Mouse (Mus musculus) limb, embryonic 15.5 days (tissue): Measurements from ENCODE around the gene Slc45a3. TPM values are rescaled to one million over a fixed set of nuclear protein-coding genes. Genes with fewer than 3 reads are reported as not detected.

ENCODE experiments used
- ATAC-seq: fragments of 200-750 bp; cut with Nextera tagmentation; 2 replicates; pipeline ENCODE4 v1.8.0; 2017; ENCODE audit warnings: low read depth, moderate TSS enrichment; ENCODE audit not compliant: insufficient number of reproducible peaks, low FRiP score, low TSS enrichment
- H3K27ac ChIP-seq: fragments of 300-500 bp; sonication (generic); 2 replicates; pipeline ENCODE4 v1.5.1; 2015; ENCODE audit warnings: moderate library complexity, mild to moderate bottlenecking, inconsistent platforms
- H3K27me3 ChIP-seq: fragments of 300-500 bp; sonication (generic); 2 replicates; pipeline ENCODE4 v1.6.1; 2015; ENCODE audit warnings: inconsistent platforms
- H3K36me3 ChIP-seq: fragments of 300-500 bp; sonication (generic); 2 replicates; pipeline ENCODE4 v1.6.1; 2015; ENCODE audit warnings: inconsistent platforms
- H3K4me1 ChIP-seq: fragments of 300-500 bp; sonication (generic); 2 replicates; pipeline ENCODE4 v1.6.1; 2015; ENCODE audit warnings: inconsistent platforms
- H3K4me2 ChIP-seq: fragments of 300-500 bp; sonication (generic); 2 replicates; pipeline ENCODE4 v1.6.1; 2015; ENCODE audit warnings: mild to moderate bottlenecking, inconsistent platforms
- H3K4me3 ChIP-seq: fragments of 300-500 bp; sonication (generic); 2 replicates; pipeline ENCODE4 v1.5.1; 2015; ENCODE audit warnings: mild to moderate bottlenecking, inconsistent platforms
- H3K9ac ChIP-seq: fragments of 300-500 bp; sonication (generic); 2 replicates; pipeline ENCODE4 v1.6.1; 2015; ENCODE audit warnings: inconsistent platforms
- H3K9me3 ChIP-seq: fragments of 300-500 bp; sonication (generic); 2 replicates; pipeline ENCODE4 v1.6.1; 2016; ENCODE audit warnings: inconsistent platforms
- WGBS: fragments of 180-500 bp; shearing (Covaris S2); methylation state at CpG from one replicate; pipeline ENCODE4 v1.1.7; 2015; 5-methylcytosine and 5-hydroxymethylcytosine counted together
- polyA plus RNA-seq: library from polyadenylated mRNA; unstranded; fragments of >200 nt; fragmentation: Nextera tagmentation; extraction: Ambion mirVana; gene quantifications from 2 replicates; pipeline ENCODE4 v1.2.1, GENCODE M21; 2015

Gene Slc45a3
- polyA plus RNA-seq, 1 experiment from 2014 or later: 14.2 TPM

- Histone ChIP-seq H3K9ac (no peak overlapping the region), H3K4me2 (no peak overlapping the region), H3K9me3 (no peaks in the 10 kb centered on the region), H3K27ac (no peak overlapping the region), H3K36me3 (peaks cover 49% of the 10 kb centered on the region), H3K4me3 (no peak overlapping the region), H3K27me3 (no peaks in the 10 kb centered on the region), H3K4me1 (peaks cover 14% of the 10 kb centered on the region)
- WGBS: 97% methylated on average over 1 of the region's 1 CpGs
- ATAC-seq: no peak
Observed at GRCm38 (mm10) chr1:132014800-132015199, 52.0 kb downstream of the Slc45a3 start.

- H3K27ac ChIP-seq: no peak overlapping the region
- H3K4me1 ChIP-seq: peaks cover 8% of the 10 kb centered on the region; the same call in 1 of the 2 replicates
- H3K9me3 ChIP-seq: no peaks in the 10 kb centered on the region
- H3K4me3 ChIP-seq: no peak overlapping the region
- no peak for ATAC-seq
- H3K9ac ChIP-seq: no peak overlapping the region
- no peak overlapping the region for H3K4me2 ChIP-seq
- no peaks in the 10 kb centered on the region for H3K27me3 ChIP-seq
- H3K36me3 ChIP-seq: peaks cover 64% of the 10 kb centered on the region
- WGBS: 95% methylated on average over 1 of the region's 1 CpGs
Observed at GRCm38 (mm10) chr1:132016691-132017090, 53.9 kb downstream of the Slc45a3 start.

- Histone ChIP-seq H3K27ac (0 out of 2 replicates have a peak overlapping the region, but pooled peaks have one; percentile 27), H3K9me3 (no peaks in the 10 kb centered on the region), H3K36me3 (peaks cover 81% of the 10 kb centered on the region), H3K4me3 (no peak overlapping the region), H3K27me3 (no peaks in the 10 kb centered on the region), H3K9ac (no peak overlapping the region), H3K4me2 (no peak overlapping the region), H3K4me1 (no peaks in the 10 kb centered on the region)
- 78% methylated on average over 7 of the region's 7 CpGs for WGBS
- ATAC-seq: peak; percentile 24; the same call in 1 of the 2 replicates
Observed at GRCm38 (mm10) chr1:132019876-132020275, 57.1 kb downstream of the Slc45a3 start.

DNA sequence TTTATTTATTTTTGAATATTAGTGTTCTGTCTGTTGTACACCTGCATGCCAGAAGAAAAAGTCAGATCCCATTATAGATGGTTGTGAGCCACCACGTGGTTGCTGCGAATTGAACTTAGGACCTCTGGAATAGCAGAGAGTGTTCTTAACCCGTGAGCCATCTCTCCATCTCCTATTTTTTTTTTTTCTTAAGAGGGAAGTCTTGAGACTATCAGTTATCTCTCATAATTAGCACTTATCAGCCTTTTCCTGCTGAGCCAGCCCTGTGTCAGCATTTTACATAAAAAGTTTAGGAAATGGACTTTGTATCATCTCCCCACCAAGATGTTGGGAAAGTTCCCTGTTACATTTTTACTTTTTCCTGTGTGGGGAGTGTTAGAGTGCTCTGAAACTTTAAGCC lies 59.3 kb downstream of the Slc45a3 start:
- Histone ChIP-seq H3K9ac (no peak overlapping the region), H3K9me3 (no peaks in the 10 kb centered on the region), H3K27me3 (no peaks in the 10 kb centered on the region), H3K4me3 (no peak overlapping the region), H3K4me2 (no peak overlapping the region), H3K4me1 (peaks cover 2% of the 10 kb centered on the region; the same call in 1 of the 2 replicates), H3K36me3 (peaks cover 74% of the 10 kb centered on the region), H3K27ac (no peak overlapping the region)
- no peak for ATAC-seq
- 84% methylated on average over 3 of the region's 3 CpGs for WGBS

- Histone ChIP-seq H3K9ac (no peak overlapping the region), H3K27ac (peak overlapping the region; percentile 29; the same call in 1 of the 2 replicates), H3K36me3 (peaks cover 72% of the 10 kb centered on the region), H3K4me3 (no peak overlapping the region), H3K9me3 (no peaks in the 10 kb centered on the region), H3K27me3 (no peaks in the 10 kb centered on the region), H3K4me1 (peaks cover 10% of the 10 kb centered on the region; the same call in 1 of the 2 replicates), H3K4me2 (no peak overlapping the region)
- no peak for ATAC-seq
- WGBS: 80% methylated on average over 11 of the region's 11 CpGs
Observed at GRCm38 (mm10) chr1:132026925-132027646, 64.3 kb downstream of the Slc45a3 start.

DNA sequence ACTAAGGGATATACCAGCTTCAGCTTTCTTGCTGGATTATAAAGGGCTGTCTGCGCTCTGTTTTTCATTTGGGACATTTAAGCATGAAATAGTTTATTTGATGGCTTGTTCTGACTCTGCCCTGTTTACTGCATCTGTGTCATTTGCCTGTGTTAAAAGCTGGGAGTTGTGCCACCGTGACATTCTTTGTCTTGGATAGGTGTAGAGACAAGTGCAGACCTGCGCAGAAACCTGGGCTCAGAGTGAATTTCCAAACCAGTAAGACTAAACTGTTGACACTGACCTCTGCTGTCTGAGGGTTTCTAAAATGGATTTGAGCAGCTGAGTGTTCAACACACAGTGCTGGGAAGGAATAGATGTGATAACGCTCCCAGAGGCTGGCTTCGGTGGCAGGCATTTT lies 65.2 kb downstream of the Slc45a3 start:
- Histone ChIP-seq H3K4me2 (no peak overlapping the region), H3K9ac (no peak overlapping the region), H3K4me3 (no peak overlapping the region), H3K27me3 (no peaks in the 10 kb centered on the region), H3K4me1 (peaks cover 10% of the 10 kb centered on the region; the same call in 1 of the 2 replicates), H3K27ac (no peak overlapping the region), H3K9me3 (no peaks in the 10 kb centered on the region), H3K36me3 (peaks cover 70% of the 10 kb centered on the region)
- no peak for ATAC-seq
- WGBS: 68% methylated on average over 5 of the region's 5 CpGs

GRCm38 (mm10) chr1:132028413-132028812 lies 65.6 kb downstream of the Slc45a3 start:
- Histone ChIP-seq H3K4me1 (peaks cover 10% of the 10 kb centered on the region; the same call in 1 of the 2 replicates), H3K9me3 (no peaks in the 10 kb centered on the region), H3K36me3 (peaks cover 69% of the 10 kb centered on the region), H3K9ac (no peak overlapping the region), H3K4me3 (no peak overlapping the region), H3K4me2 (no peak overlapping the region), H3K27me3 (no peaks in the 10 kb centered on the region), H3K27ac (no peak overlapping the region)
- WGBS: 84% methylated on average over 9 of the region's 9 CpGs
- ATAC-seq: no peak

DNA sequence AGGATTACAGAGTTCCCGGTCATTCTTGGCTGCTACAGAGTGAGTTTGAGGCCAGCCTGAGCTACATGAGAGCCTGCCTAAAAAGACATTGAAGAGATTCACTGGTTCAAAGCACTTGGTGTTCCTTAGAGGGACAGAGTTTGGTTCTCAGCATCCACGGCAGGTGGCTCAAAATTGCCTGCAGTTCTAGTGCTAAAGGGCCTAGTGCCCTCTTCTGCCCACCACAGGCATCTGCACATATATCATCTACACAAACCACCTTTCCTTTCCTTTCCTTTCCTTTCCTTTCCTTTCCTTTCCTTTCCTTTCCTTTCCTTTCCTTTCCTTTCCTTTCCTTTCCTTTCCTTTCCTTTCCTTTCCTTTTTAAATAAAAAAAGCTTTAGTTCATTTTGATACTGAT lies 67.8 kb downstream of the Slc45a3 start:
- Histone ChIP-seq H3K9ac (no peak overlapping the region), H3K4me3 (no peak overlapping the region), H3K9me3 (no peaks in the 10 kb centered on the region), H3K4me1 (peaks cover 10% of the 10 kb centered on the region; the same call in 1 of the 2 replicates), H3K4me2 (no peak overlapping the region), H3K27me3 (no peaks in the 10 kb centered on the region), H3K27ac (no peak overlapping the region), H3K36me3 (peaks cover 71% of the 10 kb centered on the region)
- no peak for ATAC-seq
- 63% methylated on average over 2 of the region's 2 CpGs for WGBS

DNA sequence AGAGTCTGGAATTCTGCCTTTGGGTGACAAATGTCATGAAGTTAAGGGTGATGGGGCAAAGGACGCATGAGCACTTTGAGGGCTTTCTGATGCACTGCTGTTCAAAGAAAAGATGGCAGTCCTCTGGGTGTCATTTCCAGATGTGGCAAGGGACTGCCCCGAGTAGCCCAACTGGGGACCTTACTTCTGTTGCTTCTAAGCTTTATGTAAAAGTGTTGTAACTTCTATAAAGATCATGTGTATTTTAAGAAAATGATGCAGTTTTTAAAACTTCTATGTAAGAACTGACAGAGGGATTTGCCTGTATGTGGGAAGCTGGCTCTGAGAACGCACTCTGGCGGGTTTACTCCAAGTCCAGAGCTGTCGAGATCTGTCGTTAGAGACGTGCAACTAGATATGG lies 69.4 kb downstream of the Slc45a3 start:
- Histone ChIP-seq H3K36me3 (peaks cover 65% of the 10 kb centered on the region), H3K27ac (no peak overlapping the region), H3K9ac (no peak overlapping the region), H3K4me2 (no peak overlapping the region), H3K4me3 (no peak overlapping the region), H3K27me3 (no peaks in the 10 kb centered on the region), H3K9me3 (no peaks in the 10 kb centered on the region), H3K4me1 (peaks cover 7% of the 10 kb centered on the region; the same call in 1 of the 2 replicates)
- 88% methylated on average over 7 of the region's 7 CpGs for WGBS
- ATAC-seq: no peak

Other genes with a start within 250 kb of the Slc45a3 start
- 0.05 and 0.29 TPM in 2 replicates for gene Slc26a9, start 218.9 kb upstream of the Slc45a3 start, polyA plus RNA-seq
- 0.24 and 0.29 TPM in 2 replicates for gene Pm20d1, start 165.6 kb upstream of the Slc45a3 start, polyA plus RNA-seq
- 16.4 and 18.8 TPM in 2 replicates for gene Slc41a1, start 135.5 kb upstream of the Slc45a3 start, polyA plus RNA-seq
- gene Rab29, start 95.7 kb upstream of the Slc45a3 start, polyA plus RNA-seq: 29.8 and 30.1 TPM in 2 replicates
- gene Nucks1, start 52.4 kb upstream of the Slc45a3 start, polyA plus RNA-seq: 57.1 and 68.4 TPM in 2 replicates
- gene Elk4, start 44.6 kb downstream of the Slc45a3 start, polyA plus RNA-seq: 24.3 and 24.4 TPM in 2 replicates
- 11.7 and 14.7 TPM in 2 replicates for gene Mfsd4a, start 105.1 kb downstream of the Slc45a3 start, polyA plus RNA-seq
- gene Cdk18, start 176.7 kb downstream of the Slc45a3 start, polyA plus RNA-seq: 1.4 and 2.7 TPM in 2 replicates
- 0.29 and 0.56 TPM in 2 replicates for gene Lemd1, start 228.5 kb downstream of the Slc45a3 start, polyA plus RNA-seq
- gene AC124108.1, start 228.5 kb downstream of the Slc45a3 start, polyA plus RNA-seq: 0.12 and 0.25 TPM in 2 replicates